Mouse (Mus musculus): ENCODE measurements around the gene Cdk19.

DNA sequence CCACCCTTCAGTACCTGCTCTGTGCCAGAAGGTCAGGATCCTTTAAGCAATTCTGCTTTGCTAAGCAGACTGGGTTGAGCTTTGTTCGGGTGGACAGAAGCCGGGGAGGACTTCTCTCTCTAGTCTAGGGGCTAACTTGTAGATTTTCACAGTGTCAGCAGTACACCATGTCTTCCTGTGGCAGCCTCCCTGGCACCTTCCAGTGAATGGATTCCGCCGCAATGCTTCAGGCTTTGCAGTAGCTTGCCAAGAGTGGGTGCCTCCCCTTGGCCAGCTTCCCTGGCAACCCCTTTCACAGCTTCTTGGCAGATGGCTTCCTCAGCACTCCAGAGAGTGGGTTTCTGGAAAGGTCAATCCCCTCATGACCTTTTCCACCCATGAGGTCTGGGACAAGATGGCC lies 180.2 kb downstream of the Cdk19 start:
- TF ChIP-seq POLR2A (IDR thresholded peaks at IDR 0.05; ENCODE audit: low read depth, low read length), result no peak
- TF ChIP-seq CTCF (conservative IDR thresholded peaks at IDR 0.05; ENCODE audit: insufficient read depth, insufficient read length, low read depth, low read length), result no peak

All from kidney, adult 2 months (tissue).